Mouse (Mus musculus) CH12.LX (cell line): ENCODE measurements around the gene 4930519G04Rik.

Experiments
- CTCF ChIP-seq, 2 experiments: IDR thresholded peaks in 1 of 2; conservative IDR thresholded peaks in 1 of 2; 2 replicates each; pipeline ENCODE4 v1.5.1; 2011 to 2012; ENCODE audit warnings: low read depth in 2 of 2, low read length in 2 of 2, improper control_type of control experiment in 1 of 2, inconsistent platforms in 1 of 2, mild to moderate bottlenecking in 1 of 2, moderate library complexity in 1 of 2
- MAZ ChIP-seq: IDR thresholded peaks from 2 replicates; pipeline ENCODE4 v1.6.1; 2012; ENCODE audit warnings: low read depth, mild to moderate bottlenecking, inconsistent platforms, low read length, improper control_type of control experiment, moderate library complexity
- SMC3 ChIP-seq: IDR thresholded peaks from 2 replicates; pipeline ENCODE4 v1.6.1; 2011; ENCODE audit warnings: low read depth, low read length, improper control_type of control experiment
- UBTF ChIP-seq: IDR thresholded peaks from 2 replicates; pipeline ENCODE4 v1.6.1; 2012; ENCODE audit warnings: low read depth, mild to moderate bottlenecking, inconsistent platforms, low read length, improper control_type of control experiment, moderate library complexity
- ZNF384 ChIP-seq: IDR thresholded peaks from 2 replicates; pipeline ENCODE4 v1.6.1; 2012; ENCODE audit warnings: low read depth, low read length, improper control_type of control experiment, inconsistent platforms

DNA sequence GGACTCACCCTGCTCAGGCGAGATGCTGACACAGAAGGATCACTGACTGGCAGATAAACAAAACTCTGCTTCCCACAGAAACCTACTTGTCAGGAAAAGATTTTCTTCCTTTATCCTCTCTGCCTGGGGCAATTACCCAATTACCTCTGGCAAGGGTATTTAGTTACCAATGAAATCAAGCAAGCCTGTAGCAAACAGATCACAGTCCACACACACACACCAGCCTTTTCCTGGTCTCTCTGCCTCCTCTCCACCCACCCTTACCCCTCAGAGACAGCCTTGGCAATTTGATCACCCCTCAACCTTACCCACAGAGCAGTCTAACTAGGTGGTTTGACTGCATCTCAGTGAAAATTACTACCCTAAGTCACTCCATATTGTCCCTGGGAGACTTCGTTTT lies 35.5 kb downstream of the 4930519G04Rik start:
- TF ChIP-seq ZNF384 (no peak), MAZ (no peak), CTCF (conservative IDR thresholded peaks at IDR 0.05 in 1 of 2, IDR thresholded peaks at IDR 0.05 in 1 of 2; ENCODE audit: low read depth in 2 of 2, low read length in 2 of 2) (no peak), SMC3 (no peak), UBTF (no peak)
